Mouse (Mus musculus) common myeloid progenitor, adult 5-6 weeks (primary cell): ENCODE results near the gene Xkr7. TPM values are rescaled to one million over a fixed set of nuclear protein-coding genes. Genes with fewer than 3 reads are reported as not detected.

ENCODE experiments used
- total RNA-seq: library from RNA; stranded (forward); fragments of 200-1000, 187-1606 nt; gene quantifications from 2 replicates; pipeline ENCODE4 v1.2.3, GENCODE M21; 2017

Gene Xkr7
- total RNA-seq, 1 experiment from 2014 or later = not detected

Other genes starting within 250 kb of the Xkr7 start
- gene Bcl2l1, start 200.1 kb upstream of the Xkr7 start, total RNA-seq = 8.4 and 11.8 TPM in 2 replicates
- 98.6 and 104 TPM in 2 replicates for gene Tpx2, start 183.9 kb upstream of the Xkr7 start, total RNA-seq
- gene Mylk2, start 120.5 kb upstream of the Xkr7 start, total RNA-seq = not detected in 2 replicates
- not detected in 2 replicates for gene Foxs1, start 98.6 kb upstream of the Xkr7 start, total RNA-seq
- gene Dusp15, start 80.2 kb upstream of the Xkr7 start, total RNA-seq = not detected in 2 replicates
- 0.50 and 1.6 TPM in 2 replicates for gene Ttll9, start 69.4 kb upstream of the Xkr7 start, total RNA-seq
- gene Pdrg1, start 16.4 kb upstream of the Xkr7 start, total RNA-seq = 109 and 138 TPM in 2 replicates
- 0.73 TPM in 1 of 2 replicates, not detected in the other for gene Ccm2l, start 34.1 kb downstream of the Xkr7 start, total RNA-seq
- 2.2 and 5.9 TPM in 2 replicates for gene Hck, start 76.6 kb downstream of the Xkr7 start, total RNA-seq
- 80.5 and 106 TPM in 2 replicates for gene Tm9sf4, start 129.5 kb downstream of the Xkr7 start, total RNA-seq
- gene Tspyl3, start 193.6 kb downstream of the Xkr7 start, total RNA-seq = 10.8 and 11.8 TPM in 2 replicates
- 4.9 and 11.2 TPM in 2 replicates for gene Plagl2, start 209.6 kb downstream of the Xkr7 start, total RNA-seq
- gene Pofut1, start 209.7 kb downstream of the Xkr7 start, total RNA-seq = 21.7 and 23.2 TPM in 2 replicates